Mouse (Mus musculus) G1E-ER4 (cell line): ENCODE data around the gene Sdr9c7. TPM values are rescaled to one million over a fixed set of nuclear protein-coding genes. Genes with fewer than 3 reads are reported as not detected.

Experiments
- GATA1 ChIP-seq: IDR thresholded peaks from one replicate; pipeline ENCODE4 v1.8.0; 2012; ENCODE audit warnings: low read length, inconsistent platforms
- polyA plus RNA-seq: library from polyadenylated mRNA; stranded (reverse); fragments of >175 nt; gene quantifications from 2 replicates; pipeline ENCODE4 v1.2.3, GENCODE M21; 2012

Gene Sdr9c7
- polyA plus RNA-seq, 1 experiment, result not detected

DNA sequence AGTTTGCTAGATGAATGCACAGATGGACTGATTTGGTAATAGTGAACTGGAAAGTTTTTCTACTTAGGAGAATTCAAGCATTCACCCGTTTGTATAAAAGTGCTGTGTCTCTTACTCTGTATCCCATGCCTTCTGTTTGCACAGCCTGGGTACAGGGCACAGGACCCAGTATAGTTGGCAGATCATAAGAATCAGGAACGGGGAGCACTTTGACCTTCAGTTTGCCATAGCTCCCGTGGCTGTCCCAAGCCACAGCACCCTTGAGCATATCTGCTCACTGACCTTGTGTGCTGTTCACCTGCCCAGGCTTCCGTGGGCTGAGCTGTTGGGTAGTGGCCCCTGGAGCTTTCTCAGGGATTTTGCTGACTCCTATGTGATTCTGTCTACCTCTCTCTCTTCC lies 3.4 kb downstream of the Sdr9c7 start:
- TF ChIP-seq GATA1, result no peak

DNA sequence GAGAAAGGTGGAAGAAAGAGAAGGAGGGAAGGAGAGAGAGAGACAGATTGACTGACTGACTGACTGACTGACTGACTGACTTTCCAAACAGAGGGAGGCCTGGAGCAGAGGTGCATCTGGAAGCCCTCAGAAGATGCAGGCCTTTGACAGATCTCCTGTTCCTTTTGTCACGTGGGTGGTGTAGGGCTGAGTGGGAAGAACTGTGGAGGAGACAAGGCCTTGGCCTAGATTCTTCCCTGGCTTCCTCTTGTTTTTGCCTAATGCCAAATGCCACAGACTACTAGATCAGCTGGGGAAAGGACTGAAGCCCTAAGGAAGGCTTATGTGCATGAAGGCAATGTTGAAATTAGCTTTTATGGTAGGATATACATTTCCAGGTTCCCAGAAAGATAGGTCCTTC lies 4.8 kb downstream of the Sdr9c7 start:
- TF ChIP-seq GATA1, result no peak

DNA sequence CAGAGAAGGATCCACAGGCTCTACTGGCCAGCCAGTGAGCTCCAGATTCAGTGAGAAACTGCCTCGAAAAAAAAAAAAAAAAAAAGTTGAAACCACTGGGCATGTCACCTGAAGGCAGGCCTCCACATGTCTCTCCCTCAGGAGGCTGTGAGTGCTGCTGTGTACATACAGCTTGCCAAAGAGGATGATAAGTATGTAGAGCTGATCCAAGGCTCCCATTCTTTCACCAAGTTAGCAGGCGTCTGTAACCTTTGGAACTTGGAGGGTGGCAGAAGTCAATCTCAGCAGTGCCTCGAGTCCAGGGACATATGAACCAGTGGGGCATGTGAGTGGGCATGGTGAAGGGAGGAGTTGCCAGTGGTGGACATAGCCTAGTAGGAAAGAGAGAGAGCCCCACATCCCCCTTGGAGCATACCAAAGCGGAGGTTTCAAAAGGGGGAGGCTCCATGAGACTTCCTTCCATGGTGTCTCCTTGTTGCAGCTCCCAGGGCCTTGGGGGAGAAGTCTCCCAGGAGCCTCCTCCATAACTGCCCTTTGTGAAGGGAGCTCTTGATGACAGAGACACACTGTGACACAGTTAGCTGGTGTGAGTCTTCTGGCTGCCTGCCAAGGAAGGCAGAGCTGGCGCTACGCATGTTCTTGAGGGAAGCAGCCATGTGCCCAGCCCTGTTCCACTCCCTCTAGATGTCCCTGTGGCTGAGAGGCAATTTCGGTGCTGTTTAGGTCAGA lies 6.6 kb downstream of the Sdr9c7 start:
- TF ChIP-seq GATA1, result no peak

DNA sequence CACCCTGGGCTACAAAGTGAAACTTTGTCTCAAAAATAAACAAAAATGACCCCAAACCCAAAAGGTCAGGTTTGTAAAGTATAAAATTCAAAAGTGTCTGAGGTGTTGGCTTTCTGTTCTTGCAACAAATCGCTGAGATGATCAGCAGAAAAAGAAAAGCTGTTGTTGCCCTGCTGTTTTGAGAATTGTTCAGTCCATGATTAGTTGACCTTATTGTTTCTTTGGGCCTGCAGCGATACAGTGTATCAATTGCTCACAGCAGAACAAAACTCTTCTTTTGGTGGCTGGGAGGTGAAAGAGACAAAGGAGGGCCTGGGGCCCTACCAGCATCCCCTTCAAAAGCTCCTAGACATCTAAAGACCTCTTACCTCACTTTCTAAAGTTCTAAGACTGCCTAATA lies 7.8 kb downstream of the Sdr9c7 start:
- no peak for TF ChIP-seq GATA1

GRCm38 (mm10) chr10:127907386-127907951 lies 9.2 kb downstream of the Sdr9c7 start:
- no peak for TF ChIP-seq GATA1

GRCm38 (mm10) chr10:127915578-127915977 lies 17.3 kb downstream of the Sdr9c7 start:
- TF ChIP-seq GATA1, result no peak

GRCm38 (mm10) chr10:127917651-127918050 lies 19.3 kb downstream of the Sdr9c7 start:
- no peak for TF ChIP-seq GATA1

GRCm38 (mm10) chr10:127922241-127922640 lies 23.9 kb downstream of the Sdr9c7 start:
- TF ChIP-seq GATA1, result no peak

- TF ChIP-seq GATA1, result no peak
Measured at GRCm38 (mm10) chr10:127923024-127923423, 24.7 kb downstream of the Sdr9c7 start.

DNA sequence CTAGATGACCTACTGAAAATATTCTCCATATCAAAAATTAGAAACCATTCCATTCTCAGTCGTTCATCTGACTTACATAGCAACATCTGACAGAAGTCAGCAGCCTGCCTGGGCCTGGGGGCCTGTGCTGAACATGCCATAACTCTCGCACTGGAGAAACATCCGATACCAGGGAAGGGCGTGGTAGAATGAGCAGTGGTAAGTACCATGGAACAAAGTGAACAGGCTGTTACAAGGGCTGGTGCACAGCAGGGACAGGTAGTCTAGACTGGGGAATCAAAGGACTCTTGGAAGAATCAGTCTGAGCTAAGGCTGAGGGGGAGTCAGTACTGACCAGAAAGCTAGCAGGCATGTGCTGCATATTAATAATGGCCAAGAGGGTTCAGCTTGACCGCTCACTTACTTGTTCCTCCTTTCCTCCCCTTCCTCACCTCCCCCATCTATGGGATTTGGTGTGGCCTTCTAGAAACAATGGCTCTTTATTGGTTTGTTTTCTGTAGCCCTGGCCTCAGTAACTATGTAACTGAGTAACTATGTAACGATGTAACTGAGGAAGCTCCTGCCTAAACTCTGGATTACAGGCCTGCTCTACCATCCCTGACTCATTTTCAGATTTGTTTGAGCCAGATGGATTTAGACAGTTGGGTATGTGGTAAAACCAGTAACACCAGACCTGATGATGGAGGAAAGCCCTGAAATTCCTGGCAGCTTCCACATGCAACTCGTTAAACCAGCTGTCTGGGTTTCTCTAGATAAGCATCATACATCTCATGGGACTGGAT lies 26.5 kb downstream of the Sdr9c7 start:
- no peak for TF ChIP-seq GATA1

- TF ChIP-seq GATA1, result no peak
Measured at GRCm38 (mm10) chr10:127927737-127928136, 29.4 kb downstream of the Sdr9c7 start.

DNA sequence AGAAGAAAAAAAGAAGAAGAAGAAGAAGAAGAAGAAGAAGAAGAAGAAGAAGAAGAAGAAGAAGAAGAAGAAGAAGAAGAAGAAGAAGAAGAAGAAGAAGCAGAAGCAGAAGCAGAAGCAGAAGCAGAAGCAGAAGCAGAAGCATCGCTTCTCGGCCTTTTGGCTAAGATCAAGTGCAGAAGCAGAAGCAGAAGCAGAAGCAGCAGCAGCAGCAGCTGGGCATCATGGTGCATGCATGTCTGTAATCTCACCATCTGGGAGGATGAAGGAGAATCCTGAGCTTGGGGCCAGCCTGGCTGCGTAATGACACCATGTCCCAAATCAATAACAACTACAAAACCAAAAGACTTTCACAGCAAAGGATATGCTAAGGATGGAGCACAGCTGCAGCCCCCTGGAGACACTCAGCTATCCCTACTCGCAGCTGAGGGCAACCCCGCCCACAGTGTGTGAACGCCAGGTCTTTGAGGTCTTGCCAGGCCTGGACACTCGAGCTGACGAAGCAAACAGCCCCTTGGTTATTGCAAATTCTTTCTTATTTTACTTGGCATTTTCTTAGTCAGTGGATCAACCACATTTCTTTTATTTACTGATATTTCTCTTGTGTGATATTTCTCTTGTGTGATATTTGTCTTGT lies 34.1 kb downstream of the Sdr9c7 start:
- no peak for TF ChIP-seq GATA1

GRCm38 (mm10) chr10:127936271-127936670 lies 38.0 kb downstream of the Sdr9c7 start:
- no peak for TF ChIP-seq GATA1

GRCm38 (mm10) chr10:127936747-127937409 lies 38.6 kb downstream of the Sdr9c7 start:
- TF ChIP-seq GATA1, result no peak

DNA sequence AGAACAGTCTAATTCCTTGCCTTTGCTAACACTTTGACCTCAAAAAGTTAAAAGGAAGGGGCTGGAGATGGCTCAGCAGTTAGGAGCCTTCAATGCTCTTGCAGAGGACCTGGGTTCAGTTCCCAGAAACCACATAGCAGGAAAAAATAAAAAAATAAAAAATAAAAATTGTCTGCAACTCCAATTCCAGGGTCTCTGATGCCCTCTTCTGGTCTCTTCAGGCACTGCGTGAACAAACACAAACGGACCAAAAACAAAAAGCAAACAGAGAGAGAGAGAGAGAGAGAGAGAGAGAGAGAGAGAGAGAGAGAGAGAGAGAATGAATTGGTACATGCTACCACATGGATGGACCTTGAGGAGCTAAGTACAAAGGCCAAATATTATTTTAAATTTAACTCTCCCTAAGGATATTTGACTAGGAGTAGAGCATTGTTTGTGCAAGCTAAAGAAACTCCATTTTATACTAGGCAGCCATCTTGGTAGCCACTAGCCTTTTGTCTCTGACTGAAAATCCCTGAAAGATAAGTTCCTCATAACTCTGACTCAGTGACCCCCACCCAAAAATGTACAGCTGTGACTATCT lies 39.2 kb downstream of the Sdr9c7 start:
- no peak for TF ChIP-seq GATA1
